Mouse (Mus musculus) CH12F3 (cell line): ENCODE measurements around the gene Nhsl2.

Source experiments
- in situ Hi-C: fragments of 300-500 bp; cut with MboI; formaldehyde crosslinking; loops from 2 replicates; pipeline ENCODE4 v1.14.3; 2020; ENCODE audit warnings: low sequenced_read_pairs

Nhsl2 gene

GRCm38 (mm10) chrX:101849281-101849821 is at the start of gene Nhsl2:
Gene Nhsl2, plus strand, starts transcription at chrX:101849385.
- in situ Hi-C loops, result no loop called here

GRCm38 (mm10) chrX:101805512-101805911 is 43.7 kb upstream of the Nhsl2 start:
- in situ Hi-C loops, result loop anchor here (25.0 kb wide), 1 partner anchor 132 kb away; no protein-coding TSS in a partner anchor

- in situ Hi-C loops, result loop anchor here (25.0 kb wide), 1 partner anchor 126 kb away; no protein-coding TSS in a partner anchor
These were observed 37.4 kb upstream of the Nhsl2 start for GRCm38 (mm10) chrX:101811750-101812149.

GRCm38 (mm10) chrX:101819163-101819562 is 30.0 kb upstream of the Nhsl2 start:
- in situ Hi-C loops, result loop anchor here (25.0 kb wide), 1 partner anchor 118 kb away; no protein-coding TSS in a partner anchor

- in situ Hi-C loops, result loop anchor here (25.0 kb wide), 1 partner anchor 117 kb away; no protein-coding TSS in a partner anchor
These were observed 29.2 kb upstream of the Nhsl2 start for GRCm38 (mm10) chrX:101819980-101820379.

GRCm38 (mm10) chrX:101847191-101847795 is 1.9 kb upstream of the Nhsl2 start:
- in situ Hi-C loops, result no loop called here

GRCm38 (mm10) chrX:101849901-101850551 is 841 bp downstream of the Nhsl2 start:
- in situ Hi-C loops, result no loop called here

GRCm38 (mm10) chrX:101851566-101852354 is 2.6 kb downstream of the Nhsl2 start:
- in situ Hi-C loops, result no loop called here

- in situ Hi-C loops, result no loop called here
These were observed 14.6 kb downstream of the Nhsl2 start for GRCm38 (mm10) chrX:101863666-101864378.

GRCm38 (mm10) chrX:101864788-101865187 is 15.6 kb downstream of the Nhsl2 start:
- in situ Hi-C loops, result no loop called here

- in situ Hi-C loops, result no loop called here
These were observed 25.0 kb downstream of the Nhsl2 start for GRCm38 (mm10) chrX:101874147-101874546.

- in situ Hi-C loops, result no loop called here
These were observed 25.7 kb downstream of the Nhsl2 start for GRCm38 (mm10) chrX:101874901-101875300.

- in situ Hi-C loops, result no loop called here
These were observed 27.0 kb downstream of the Nhsl2 start for GRCm38 (mm10) chrX:101876136-101876535.

- in situ Hi-C loops, result no loop called here
These were observed 28.7 kb downstream of the Nhsl2 start for GRCm38 (mm10) chrX:101877840-101878239.

- in situ Hi-C loops, result no loop called here
These were observed 29.4 kb downstream of the Nhsl2 start for GRCm38 (mm10) chrX:101878546-101878945.

- in situ Hi-C loops, result no loop called here
These were observed 33.1 kb downstream of the Nhsl2 start for GRCm38 (mm10) chrX:101882141-101882751.

GRCm38 (mm10) chrX:101889384-101889783 is 40.2 kb downstream of the Nhsl2 start:
- in situ Hi-C loops, result no loop called here

- in situ Hi-C loops, result no loop called here
These were observed 40.8 kb downstream of the Nhsl2 start for GRCm38 (mm10) chrX:101889813-101890469.

GRCm38 (mm10) chrX:101893796-101894195 is 44.6 kb downstream of the Nhsl2 start:
- in situ Hi-C loops, result no loop called here

GRCm38 (mm10) chrX:101898341-101898740 is 49.2 kb downstream of the Nhsl2 start:
- in situ Hi-C loops, result no loop called here
